Mouse (Mus musculus) inflammation-experienced regulatory T-cells, adult 6 months (primary cell): ENCODE data around the gene Prss34. TPM values are rescaled to one million over a fixed set of nuclear protein-coding genes. Genes with fewer than 3 reads are reported as not detected.
A peak's percentile ranks its signal among the peaks of the same experiment; 100 is the strongest.

ENCODE experiments used
- ATAC-seq: one replicate; pipeline ENCODE4 v1.8.0; 2017
- polyA plus RNA-seq, 3 experiments: library from polyadenylated mRNA; unstranded; fragments of 100-300 nt; shearing (Covaris generic); gene quantifications; one replicate each; pipeline ENCODE4 v1.2.1; 2017

Prss34 gene
- polyA plus RNA-seq = not detected

GRCm38 (mm10) chr17:25298094-25298493, at the start of gene Prss34:
Gene Prss34, plus strand, starts transcription at chr17:25298394.
- no peak for ATAC-seq

DNA sequence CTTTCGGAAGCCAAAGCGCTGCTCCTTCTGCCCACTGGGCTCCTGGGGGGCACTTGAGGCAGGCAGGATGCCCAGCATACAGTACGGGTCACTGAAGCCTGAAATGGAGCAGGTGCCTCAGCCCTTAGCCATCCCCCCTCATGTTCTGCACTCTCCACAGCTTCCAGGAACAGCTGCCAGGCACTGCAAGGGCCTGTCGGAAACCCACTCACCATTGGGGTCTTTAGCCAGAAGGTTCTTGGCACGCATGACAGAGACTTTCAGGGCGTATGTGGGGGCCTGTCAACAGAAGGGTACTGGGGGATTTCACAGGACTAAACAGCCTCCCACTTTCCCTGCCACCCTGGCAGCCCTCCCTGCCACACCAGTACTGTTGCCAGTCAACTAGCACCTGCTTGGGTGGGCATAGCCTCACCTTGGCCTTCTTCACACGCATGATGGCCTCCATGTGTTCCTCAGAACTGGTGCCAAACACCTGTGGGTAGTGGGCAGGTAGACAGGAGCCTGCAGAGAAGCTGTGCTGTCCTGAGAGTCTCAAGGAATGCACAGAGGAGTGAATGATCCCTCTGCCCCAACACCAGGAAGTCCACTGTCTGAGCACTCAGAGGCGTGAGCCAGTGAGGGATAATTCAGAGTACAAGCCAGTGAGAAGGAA, 47.9 kb upstream of the Prss34 start:
- no peak for ATAC-seq

DNA sequence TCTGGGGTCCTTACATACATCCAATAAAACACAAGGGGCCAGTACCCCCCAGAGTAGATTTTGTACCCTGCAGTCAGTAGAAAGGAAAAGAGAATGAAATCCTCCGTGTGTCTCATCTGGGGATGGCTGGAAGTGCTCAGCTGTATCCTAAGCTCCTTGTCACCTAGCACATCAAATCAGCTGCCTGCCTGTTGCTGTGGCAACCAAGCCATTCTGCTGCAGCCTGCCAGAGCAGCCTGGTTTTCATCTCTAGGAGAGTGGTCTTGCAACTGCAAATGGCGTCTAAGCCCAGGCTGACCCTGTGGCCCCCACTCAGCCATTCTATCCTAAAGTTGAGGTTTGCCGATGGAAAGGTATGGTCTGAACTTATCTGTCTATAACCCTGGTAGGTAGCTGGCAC, 45.6 kb upstream of the Prss34 start:
- no peak for ATAC-seq

DNA sequence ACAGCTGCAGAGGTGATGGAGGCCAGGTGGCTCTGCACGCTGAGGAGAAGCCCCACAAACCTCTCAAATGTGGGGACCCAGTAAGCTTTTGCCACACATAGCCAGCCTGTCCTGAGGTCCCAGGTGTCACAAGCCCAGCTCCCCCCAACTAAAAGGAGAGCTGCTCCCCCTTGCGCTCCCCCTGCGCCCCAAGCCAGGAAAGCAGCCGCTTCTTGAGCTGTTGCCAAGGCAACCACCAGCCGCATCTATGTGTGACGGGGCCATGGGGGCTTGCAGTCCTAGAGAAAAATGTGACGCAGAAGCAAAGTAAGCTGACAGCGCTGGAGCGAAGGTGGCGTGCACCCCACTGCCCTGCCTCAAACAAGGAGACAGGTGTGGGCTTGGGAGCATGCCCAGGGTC, 44.4 kb upstream of the Prss34 start:
- no peak for ATAC-seq

- ATAC-seq = peak; percentile 56
These were observed 43.1 kb upstream of the Prss34 start for GRCm38 (mm10) chr17:25255110-25255509.

DNA sequence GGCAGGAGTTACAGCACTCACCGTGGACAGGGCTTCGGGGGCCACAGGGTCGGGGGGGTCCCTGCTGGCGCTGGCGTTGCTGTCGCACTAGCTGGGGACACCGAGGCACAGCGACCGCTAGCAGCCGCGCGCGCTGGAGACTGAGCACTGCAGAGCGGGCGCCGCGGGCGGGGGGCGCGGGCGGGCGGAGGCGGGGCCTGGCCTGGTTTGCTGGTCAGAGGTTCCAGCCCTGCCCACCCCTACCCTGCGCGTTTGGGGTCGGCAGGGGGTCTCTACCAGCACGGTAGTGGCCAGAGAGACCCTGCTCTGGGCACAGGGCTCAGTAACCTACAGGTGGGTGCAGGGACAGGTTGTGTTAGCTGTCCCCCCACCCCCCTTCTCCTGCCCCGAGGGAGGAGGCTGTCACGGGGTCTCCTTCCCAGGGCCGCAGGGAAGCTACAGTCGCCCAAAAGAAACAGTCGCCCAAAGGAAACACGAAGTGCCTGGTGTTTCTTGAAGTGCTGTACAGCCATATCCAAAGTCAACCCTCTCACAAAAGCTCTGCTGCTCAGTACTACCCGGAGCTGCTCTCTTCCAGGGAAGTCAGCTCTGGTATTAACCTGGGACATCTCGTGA, 41.9 kb upstream of the Prss34 start, which contains the start of gene Baiap3:
Baiap3 (minus strand) TSS at position 225 of the 615 bp plus-strand sequence.
- ATAC-seq = no peak

DNA sequence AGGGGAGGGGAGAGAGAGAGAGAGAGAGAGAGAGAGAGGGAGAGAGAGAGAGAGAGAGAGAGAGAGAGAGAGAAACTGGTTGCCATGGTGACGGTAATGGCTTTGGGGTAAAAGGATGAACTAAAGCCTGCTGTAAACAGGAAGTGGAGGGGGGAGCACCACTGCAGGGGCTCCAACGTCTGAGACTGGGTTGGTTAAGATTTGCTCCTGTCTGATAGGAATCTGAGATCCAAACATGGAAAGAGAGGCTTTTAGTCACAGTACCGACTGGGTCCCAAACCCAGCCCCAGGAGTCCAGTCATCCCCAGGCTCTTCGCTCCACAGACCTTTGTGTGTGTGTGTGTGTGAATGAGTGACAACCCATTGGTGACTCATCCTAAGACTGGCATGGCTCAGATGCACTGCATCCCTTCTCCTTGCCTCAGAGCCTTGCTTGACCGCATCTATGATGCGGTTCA, 40.4 kb upstream of the Prss34 start:
- ATAC-seq = peak; percentile 75

DNA sequence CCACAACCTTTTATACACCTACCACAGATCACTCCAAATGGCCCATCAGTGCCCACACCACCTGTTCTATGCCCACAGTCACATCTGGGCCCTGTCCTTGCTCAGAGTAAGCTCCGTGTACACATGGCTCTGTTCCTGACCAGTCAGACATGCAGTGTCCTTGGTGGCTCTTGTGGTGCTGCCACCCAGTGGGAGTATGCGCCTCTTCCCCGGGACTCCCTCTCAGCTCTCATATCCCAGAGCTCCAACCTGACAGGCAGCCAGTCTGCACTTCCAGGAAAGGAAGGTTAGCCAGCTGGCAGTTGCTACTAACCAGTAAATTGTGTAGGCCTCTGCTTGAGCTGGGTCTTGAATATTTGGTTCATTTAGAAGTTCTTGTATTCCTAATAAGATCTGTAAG, 33.7 kb upstream of the Prss34 start:
- ATAC-seq = no peak

DNA sequence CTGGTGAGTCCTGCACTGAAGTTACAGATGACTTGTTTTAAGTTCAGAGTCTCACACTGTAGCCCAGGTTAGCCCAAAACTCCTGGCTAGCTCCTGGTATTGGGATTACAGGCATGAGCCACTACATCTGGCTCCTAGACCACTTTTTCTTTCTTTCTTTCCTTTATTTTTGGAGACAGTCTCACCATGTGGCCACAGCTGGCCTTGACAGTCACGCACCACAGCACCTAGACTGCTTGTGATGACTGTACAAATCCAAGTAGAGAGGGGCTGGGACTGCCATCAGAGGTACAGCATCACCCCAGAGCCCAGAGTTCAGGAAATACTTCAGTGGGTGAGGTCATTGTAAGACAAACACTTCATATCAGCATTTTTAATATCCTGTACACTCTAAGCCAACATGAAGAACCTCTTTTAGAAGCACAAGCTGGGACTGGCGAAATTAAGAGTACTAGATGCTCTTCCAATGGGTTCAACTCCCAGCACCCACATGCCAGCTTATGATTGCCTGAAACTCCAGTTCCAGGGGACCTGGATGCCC, 27.3 kb upstream of the Prss34 start:
- no peak for ATAC-seq

DNA sequence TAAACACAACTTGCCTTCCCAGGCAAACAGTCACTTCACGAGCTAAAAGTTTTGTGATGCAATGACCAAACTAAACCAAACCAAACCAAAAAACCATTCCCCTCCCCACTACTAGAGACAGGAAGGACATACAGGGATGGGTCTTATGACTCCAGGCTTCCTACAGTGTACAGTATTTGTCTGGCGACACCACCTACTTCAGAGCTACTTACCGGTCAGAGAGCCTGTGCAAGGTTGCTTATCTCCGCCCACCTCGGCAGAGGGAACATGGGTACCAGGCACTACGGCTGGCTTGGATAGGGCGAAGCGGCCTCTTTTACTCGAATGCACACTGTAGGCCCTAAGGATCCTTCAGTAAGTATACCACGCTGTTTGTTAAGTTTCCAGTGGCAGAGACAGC, 25.9 kb upstream of the Prss34 start:
- no peak for ATAC-seq

DNA sequence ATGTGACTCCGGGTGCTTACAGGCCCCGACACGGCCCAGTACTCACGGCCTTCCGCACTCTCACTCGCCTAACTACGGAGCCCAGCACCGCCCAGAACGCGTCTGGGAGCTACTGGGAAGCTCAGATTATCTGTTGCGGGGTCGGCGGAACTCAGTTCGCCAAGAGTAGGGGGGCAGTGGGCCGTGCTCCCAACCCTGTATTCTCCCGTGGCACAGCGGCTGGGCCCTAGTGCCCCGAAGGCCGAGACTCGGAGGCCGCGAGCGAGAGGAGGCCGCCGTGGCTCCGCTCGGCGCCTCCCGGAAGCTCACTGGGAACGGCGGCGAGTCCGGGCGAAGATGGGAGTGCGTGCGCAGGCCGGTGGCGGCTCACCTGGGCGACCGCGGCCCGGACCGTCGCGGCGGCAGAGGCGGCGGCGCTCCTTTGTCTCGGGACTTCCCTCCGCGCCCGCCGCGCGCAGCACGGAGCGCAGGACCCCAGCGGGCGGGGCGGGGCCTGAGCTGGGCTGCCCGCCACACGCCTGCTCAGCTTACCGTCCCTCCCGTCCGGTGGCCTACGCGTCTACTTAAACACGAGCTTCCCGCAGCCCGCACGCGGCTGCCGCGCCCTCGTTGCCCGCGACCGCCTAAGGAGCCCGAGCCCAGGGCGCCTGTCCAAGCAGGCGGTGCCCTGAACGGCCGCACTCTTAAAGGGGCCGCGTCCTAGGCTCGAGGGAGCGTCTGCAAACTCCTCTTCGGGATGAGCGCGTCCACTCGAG, 25.1 kb upstream of the Prss34 start:
- ATAC-seq = peak; percentile 73

- peak; percentile 79 for ATAC-seq
These were observed 24.3 kb upstream of the Prss34 start for GRCm38 (mm10) chr17:25273706-25274501.

GRCm38 (mm10) chr17:25274571-25275346, 23.4 kb upstream of the Prss34 start, which contains the start of gene Ube2i:
Gene Ube2i, minus strand, starts transcription at chr17:25274622.
- no peak for ATAC-seq

- no peak for ATAC-seq
These were observed 22.4 kb upstream of the Prss34 start for GRCm38 (mm10) chr17:25275833-25276232.

- ATAC-seq = peak; percentile 43
These were observed 16.1 kb upstream of the Prss34 start for GRCm38 (mm10) chr17:25282133-25282532.

- ATAC-seq = peak; percentile 52
These were observed 13.2 kb upstream of the Prss34 start for GRCm38 (mm10) chr17:25285033-25285432.

GRCm38 (mm10) chr17:25288842-25289241, 9.4 kb upstream of the Prss34 start:
- ATAC-seq = no peak

- ATAC-seq = no peak
These were observed 7.8 kb upstream of the Prss34 start for GRCm38 (mm10) chr17:25290411-25290810.

DNA sequence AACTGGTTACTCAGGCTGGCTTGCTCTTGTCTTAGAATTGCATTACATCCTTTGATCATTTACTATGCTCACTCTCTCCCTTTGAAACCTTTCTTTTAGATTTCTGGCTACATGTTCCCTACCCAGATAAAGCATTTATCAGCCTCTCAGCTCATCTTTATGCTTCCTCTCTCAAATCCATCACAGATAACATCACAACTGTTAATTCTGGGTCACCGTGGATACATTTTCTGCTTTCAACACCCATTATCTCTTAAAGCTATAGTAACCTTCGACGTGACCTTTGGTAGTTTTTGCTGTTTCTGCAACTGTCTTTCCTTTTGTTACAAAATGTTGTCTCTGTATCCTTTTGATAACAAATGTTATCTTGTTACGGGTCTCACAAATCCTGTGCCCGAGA, 4.7 kb upstream of the Prss34 start:
- no peak for ATAC-seq

DNA sequence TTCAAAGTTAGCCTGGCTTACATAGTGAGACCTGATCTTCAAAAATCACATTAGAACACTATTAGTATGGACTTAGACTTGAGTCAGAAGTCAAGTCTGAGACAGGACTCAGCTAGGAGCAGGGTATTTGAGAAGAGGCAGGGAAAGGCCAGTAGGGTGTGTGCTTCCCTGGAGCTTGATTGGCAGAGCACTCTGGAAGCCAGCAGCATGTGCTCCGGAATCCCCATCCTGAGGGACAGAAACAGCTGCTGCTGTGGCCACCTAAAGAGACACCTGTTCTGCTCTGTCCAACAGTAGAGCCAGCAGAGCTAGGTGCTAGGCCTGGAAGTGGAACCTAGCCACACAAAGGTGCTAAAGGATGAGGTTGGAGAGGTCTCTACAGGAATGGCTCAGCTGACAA, 4.1 kb upstream of the Prss34 start:
- ATAC-seq = no peak

GRCm38 (mm10) chr17:25308346-25308745, 10.2 kb downstream of the Prss34 start, which contains the start of gene Prss28:
Gene Prss28, plus strand, starts transcription at chr17:25308646.
- ATAC-seq = no peak

- ATAC-seq = no peak
These were observed 20.2 kb downstream of the Prss34 start, which contains the start of gene Prss29 for GRCm38 (mm10) chr17:25318354-25318753. Gene Prss29, plus strand, starts transcription at chr17:25318654.
